Mouse (Mus musculus) thymus, postnatal 4 days (tissue): ENCODE measurements around the gene Ajap1.

Experiments used
- DNase-seq: peaks from one replicate; pipeline ENCODE4 v3.0.0; 2021

The Ajap1 gene

GRCm38 (mm10) chr4:153482459-153483338 lies at the start of gene Ajap1:
Gene Ajap1, minus strand, starts transcription at chr4:153482811.
- DNase-seq, result peak; percentile 19

- DNase-seq, result no peak
These were observed 47.9 kb upstream of the Ajap1 start for GRCm38 (mm10) chr4:153530536-153530935.

- no peak for DNase-seq
These were observed 39.0 kb upstream of the Ajap1 start for GRCm38 (mm10) chr4:153521601-153522000.

DNA sequence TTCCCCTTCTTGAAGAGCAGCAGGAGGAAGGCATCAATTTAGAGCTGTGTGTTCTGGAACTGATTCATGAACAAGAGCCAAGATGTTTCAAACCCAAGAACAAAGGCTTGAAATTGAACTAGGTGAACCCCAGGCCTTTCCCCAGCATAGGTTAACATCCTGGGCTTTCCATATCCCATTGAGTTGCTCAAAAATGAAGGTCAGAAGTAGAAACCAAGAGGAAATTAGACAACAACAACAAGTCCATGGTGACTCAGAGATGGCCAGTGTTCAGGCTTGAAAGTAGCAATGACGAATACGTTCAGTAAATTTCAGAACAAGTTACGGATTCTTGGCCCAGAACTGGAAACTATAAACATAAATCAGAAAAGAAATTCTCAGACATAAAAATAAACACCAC lies 37.3 kb upstream of the Ajap1 start:
- no peak for DNase-seq

GRCm38 (mm10) chr4:153519289-153519688 lies 36.7 kb upstream of the Ajap1 start:
- DNase-seq, result no peak

DNA sequence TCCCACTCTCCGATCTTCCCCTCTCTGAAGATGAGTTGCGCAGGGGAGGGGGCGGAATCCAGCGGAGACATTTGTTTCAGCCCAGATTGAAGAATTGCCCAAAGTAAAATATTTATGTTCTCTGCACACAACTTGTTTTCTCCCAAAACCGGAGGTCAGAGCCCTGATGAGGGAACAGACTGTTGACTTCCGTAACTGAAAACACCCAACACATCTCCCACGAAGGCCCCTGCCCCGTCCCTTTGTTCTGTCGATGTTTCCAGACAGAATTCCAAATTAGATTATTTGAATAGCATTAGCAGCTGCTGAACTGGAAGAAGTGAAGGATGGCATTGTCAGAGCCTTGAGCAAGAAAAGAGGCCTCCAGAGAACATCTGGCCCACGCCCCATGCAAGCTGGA lies 33.2 kb upstream of the Ajap1 start:
- no peak for DNase-seq

- no peak for DNase-seq
These were observed 31.5 kb upstream of the Ajap1 start for GRCm38 (mm10) chr4:153514071-153514470.

DNA sequence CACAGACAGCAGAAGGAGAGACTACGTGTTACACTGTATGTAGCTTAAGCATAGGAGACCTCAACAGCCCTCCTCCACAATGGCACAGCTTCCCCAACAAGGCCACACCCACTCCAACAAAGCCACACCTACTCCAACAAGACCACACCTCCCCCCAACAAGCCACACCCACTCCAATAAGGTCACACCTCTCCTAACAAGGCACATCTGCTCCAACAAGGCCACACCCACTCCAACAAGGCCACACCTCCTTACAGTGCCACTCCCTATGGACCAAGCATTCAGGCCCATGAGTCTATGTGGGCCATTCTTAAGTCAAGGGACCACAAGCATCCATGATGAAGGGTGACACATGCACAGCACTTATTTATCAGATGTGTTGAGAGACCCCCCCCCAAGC lies 28.9 kb upstream of the Ajap1 start:
- no peak for DNase-seq

GRCm38 (mm10) chr4:153501936-153502335 lies 19.3 kb upstream of the Ajap1 start:
- no peak for DNase-seq

- no peak for DNase-seq
These were observed 9.8 kb upstream of the Ajap1 start for GRCm38 (mm10) chr4:153492444-153492843.

- DNase-seq, result no peak
These were observed 6.5 kb upstream of the Ajap1 start for GRCm38 (mm10) chr4:153489116-153489515.

DNA sequence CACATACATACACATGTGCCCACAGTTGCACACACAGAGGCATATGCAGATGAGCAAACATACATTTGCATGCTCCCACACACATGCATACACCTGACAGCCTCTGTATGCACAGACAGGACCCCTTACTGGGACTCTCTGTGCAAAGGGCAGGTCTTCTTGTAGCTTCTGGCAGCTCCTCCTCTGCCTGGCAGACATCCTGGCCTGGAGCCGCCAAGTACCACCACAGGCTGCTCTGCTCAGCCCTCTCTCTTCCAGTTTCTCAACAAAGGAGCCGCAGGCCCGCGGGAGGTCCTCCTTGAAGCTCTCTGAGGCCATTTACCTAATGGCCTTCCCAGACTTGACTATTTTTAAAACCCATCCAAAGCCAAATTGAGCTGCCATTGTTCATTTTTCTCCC lies 3.3 kb upstream of the Ajap1 start:
- DNase-seq, result no peak

DNA sequence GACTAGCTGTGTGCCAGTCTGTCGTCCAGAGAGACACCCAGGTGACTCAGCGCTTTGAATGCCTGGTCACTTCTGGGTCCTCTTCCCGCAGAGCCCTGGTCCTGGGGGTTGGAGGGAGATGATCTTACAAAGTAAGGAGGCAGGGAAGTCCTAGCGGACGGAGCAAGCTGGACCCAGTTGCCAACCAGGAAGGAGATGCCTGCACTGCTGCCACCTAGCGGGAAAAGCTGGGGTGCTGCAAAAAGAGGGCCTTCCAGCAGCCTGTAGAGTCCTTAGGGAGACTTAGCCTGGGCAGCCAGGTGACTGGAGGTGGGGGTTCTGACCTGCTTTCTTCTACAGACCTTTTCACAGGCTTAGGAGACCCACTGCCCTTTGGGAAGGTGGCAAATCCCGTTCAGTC lies 1.8 kb upstream of the Ajap1 start:
- peak; percentile 36 for DNase-seq

GRCm38 (mm10) chr4:153481361-153482234 lies 1.0 kb downstream of the Ajap1 start:
- no peak for DNase-seq

DNA sequence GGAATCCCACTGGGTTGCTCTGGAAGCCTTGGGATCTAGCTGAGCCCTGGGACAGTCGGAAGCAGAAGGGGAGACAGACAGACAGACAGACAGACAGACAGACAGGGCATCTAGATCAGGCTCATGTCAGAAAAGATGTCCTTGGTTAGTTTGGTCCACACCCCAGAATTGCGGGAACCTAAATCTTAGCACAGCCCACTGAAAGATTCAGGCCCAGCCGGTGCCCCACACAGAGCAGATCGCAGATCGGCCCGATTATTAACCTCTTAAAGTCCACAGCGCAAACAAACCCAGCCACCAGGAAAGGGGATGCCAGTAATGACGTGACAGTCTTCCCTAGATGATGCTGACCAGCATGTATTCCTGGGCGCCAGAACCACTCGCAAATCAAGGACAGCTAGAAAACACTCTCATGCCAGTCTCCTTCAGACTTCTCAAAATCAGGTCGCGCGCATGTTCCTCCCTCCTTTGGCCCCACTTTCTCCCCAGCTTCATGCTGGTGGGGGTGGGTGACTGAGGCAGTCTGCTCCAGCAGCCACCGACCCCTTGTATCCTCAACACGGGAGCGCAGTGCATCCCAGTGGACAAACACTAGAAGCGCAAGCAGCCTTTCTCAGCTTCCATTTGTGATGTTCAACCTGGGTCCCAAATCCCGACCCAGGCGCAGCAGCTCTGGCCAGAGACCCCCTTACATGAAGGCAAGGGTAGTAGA lies 1.9 kb downstream of the Ajap1 start:
- DNase-seq, result no peak

DNA sequence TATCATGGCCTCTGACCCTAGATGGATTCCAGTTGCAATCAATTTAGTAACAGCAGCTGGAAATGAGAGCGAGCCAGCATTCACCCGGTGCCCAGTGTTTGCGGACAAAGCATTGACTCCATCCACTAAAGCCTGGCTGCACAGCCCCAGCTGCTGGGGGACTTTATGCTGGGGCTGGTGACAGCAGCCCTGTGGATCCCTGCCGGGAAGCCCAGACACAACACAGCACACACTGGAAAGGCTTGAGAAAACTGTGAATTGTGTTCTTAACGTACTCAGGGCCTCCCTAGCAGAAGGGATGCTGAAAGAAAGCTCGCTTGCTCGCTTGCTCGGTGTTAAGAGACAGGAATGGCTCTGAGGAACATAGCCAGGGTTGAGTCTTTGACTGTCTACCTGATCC lies 3.5 kb downstream of the Ajap1 start:
- DNase-seq, result no peak

DNA sequence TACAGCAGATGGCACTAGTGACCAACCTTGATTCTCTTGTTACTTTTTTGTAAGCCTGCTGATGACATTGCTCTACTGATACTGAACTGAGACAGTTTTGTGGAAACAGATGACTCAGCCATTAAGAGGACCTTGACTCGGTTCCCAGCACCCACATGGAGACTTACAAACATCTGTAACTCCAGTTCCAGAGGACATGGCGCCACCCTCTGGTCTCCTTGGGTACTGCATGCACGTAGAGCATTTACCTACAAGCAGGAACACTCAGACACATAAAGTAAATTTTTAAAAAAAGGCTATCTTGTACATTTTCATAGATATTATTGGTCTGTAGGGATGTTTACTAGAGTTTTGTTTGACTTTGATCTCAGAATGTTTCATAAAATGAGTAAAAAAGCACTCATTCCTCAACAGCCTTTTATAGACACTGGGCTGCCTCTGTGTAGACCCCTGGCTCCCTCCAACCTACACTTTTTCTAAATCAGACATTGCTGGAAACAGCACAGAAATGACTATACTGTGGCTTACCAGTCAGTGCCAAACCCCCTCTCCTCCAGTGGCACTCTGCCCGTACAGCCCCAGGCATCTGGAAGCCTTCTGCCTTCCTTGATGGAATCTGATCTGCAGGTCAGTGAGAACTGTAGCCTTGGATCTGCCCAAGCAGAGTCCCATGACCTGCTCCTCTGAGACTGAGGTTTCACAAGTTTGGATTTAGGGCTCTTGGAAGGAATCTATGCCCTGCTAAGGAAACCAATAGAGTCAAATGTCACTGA lies 8.9 kb downstream of the Ajap1 start:
- no peak for DNase-seq

DNA sequence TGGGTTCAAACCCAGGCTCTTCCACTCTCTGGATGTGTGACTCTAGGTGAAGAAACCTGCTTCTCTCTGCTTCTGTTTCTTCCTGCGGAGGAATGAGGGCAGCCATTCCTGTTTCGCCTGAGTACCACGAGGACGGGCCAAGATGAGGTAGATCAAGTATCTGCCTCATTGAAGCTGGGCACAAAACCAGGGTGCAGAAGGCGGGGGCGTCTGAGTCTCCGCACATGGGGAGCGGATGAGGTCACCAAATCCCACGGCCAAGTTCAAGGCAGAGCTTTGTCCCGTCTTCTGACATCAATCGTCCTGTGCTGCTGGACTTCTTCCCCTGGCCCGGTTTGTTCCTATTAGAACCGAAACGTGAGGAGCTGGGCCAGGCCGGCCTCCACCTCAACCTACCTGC lies 12.9 kb downstream of the Ajap1 start:
- no peak for DNase-seq

- DNase-seq, result no peak
These were observed 22.7 kb downstream of the Ajap1 start for GRCm38 (mm10) chr4:153459934-153460333.

DNA sequence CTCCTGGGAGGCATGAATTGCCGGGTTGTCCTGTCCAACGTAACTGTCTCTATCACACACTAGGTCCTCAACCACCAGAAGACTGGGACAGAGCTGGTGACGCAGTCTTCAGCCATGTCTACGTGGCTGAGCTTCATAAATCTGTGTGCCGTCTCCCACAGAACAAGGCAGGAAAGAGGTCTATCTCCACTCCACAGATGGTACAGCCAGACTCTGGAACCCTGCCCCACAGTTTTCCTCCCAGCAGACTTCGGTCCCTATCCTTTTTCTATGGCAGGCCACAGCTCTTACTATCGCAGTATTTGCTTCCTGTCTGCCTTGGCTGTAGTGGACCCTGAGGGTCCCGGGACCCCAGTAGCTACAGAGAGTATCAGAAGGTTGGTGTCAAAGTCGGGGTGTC lies 23.1 kb downstream of the Ajap1 start:
- no peak for DNase-seq

DNA sequence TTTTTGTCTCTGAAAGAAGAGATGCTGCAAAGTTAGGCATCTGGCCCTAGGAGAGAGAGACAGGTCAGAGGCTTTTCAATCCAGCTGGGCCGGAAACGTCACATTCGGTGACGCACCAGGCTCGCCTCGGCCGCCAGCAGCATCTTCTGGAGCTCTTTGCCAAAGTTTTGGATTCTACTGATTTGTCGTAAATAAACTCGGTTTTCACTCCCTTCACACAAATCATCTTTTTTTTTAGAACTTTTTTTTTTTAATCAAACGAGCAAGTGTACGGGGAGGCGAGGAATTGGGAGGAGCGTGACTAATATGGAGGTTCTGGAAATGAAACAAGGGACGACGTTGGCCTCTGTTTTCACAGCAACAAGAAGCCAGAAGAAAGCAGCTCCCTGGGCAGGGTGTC lies 23.8 kb downstream of the Ajap1 start:
- DNase-seq, result no peak

GRCm38 (mm10) chr4:153453496-153453895 lies 29.1 kb downstream of the Ajap1 start:
- DNase-seq, result no peak

DNA sequence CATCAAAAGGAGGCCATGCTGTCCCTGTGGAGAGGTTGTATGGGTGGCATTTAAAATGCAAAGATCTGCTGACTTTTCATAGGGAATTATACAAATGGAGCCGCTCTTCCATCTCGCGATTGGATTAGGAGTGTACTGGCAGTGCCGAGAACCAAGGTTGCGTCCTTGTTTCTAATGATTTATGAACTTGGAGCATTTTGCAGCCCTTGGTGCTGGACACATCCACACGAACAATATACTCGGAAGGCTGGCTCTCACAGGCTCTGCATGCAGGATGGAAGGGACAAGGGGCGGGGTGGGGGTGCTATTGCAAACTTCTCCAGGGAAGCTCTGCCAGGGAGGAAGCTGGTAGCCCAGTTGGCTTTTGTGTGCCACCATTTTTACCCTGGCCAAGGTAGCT lies 31.1 kb downstream of the Ajap1 start:
- DNase-seq, result no peak
